Mouse (Mus musculus): ENCODE data around the gene Kiss1.

DNA sequence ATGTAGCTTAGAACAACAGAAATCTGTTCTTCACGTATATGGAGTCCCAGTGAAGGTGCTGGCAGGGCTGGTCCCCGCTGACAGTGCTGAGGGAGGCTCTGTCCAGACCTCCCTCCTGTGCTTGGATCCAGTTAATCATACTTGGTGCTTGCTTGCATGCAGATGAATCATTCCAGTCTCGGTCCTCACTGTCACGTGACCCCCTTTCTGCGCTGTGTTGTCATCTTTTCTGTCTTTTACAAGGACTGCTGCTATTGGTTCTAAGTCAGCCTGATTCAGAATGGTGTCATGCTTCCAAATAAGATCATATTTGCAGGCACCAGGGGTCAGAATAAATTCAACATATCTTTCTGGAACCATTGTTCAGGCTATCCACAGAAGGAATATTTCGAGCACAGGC is 29.8 kb upstream of the Kiss1 start:
- TF ChIP-seq POLR2A (IDR thresholded peaks at IDR 0.05; ENCODE audit: borderline replicate concordance, control insufficient read depth, low read depth, low read length), result no peak
- TF ChIP-seq CTCF (IDR thresholded peaks at IDR 0.05; ENCODE audit: control insufficient read depth, insufficient read depth, low read length), result no peak

Measured in bone marrow, adult 2 months (tissue).